Mouse (Mus musculus): ENCODE results near the gene Tmem178.

Gene Tmem178

DNA sequence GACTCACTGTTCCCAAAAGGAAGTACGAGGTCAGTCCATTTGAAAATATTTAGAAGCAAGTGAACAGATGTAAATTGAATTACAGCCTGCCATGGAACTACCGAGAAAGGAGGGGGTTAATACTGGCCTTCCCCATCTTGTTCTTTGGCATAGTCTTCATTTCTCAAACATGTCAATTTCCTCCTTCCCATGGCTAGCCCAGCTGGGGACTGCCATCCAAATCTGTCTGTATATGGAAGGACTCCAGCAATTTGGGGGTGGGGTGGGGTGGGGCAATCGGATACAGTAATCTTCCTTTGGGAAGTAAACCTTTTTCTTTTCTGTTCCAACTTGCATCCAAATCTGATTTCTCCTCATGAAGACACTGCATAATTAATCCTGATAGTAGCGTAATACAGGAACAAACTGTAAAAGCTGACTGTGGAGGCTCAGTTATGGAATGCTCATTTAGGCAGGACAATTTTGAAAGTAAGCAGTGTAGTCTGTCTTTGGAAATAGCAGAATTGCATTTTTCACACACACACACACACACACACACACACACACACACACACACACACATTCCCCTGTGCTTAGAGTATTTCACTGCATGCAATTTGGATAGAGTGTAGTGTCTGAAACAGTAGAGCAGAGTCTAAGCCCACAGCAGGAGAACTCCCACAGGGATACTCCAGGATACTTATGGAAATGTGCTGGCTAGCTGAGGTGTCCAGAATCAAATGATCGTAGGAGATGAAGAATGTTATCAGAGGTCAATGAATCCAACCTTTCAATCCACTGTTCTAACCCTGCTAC is 1.9 kb downstream of the Tmem178 start:
- no peak for DNase-seq

DNA sequence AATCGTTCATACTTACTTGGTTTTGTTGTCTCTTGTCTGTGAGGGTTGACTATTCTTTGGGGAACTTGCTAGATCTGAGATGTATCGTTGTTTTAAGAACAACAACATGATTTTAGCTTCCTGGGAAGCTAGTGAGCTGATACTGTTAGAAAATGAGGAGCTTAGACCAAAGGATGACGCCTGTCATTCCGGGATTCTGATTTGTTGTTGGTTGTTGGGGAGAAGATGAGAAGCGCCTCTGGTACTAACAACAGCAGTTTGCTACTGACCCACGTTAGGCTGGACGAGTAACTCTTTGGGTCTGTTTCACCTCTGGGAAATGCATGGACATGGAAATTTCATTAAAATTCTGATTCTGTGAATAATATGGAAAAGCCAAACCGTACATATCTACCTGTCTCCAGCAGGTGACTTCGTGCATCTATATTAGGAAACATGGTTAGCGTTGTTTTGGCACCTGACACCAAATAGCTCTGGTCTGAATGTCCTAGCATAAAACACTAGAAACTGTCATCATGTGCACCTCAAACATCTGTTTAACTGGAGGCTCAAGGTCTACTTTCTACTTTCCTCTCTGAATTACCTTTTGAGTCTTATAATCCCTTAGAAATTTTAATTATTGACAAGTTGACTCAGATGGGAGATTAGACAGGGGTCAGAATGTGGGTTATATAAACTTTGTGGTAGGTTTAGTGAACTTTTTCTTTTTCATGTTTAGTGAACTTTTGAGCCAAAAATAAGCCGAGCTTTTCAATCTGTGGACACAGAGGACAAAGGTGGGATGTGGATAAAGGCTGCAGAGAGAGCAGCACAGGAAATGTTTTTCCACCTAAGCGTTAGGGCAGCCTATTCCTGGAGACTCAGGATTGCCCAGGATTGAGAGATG is 2.9 kb downstream of the Tmem178 start:
- DNase-seq: no peak

GRCm38 (mm10) chr17:80949382-80949781 is 5.0 kb downstream of the Tmem178 start:
- no peak for DNase-seq

- DNase-seq: no peak
These were observed 5.5 kb downstream of the Tmem178 start for GRCm38 (mm10) chr17:80949895-80950294.

- no peak for DNase-seq
These were observed 7.9 kb downstream of the Tmem178 start for GRCm38 (mm10) chr17:80952305-80952704.

- no peak for DNase-seq
These were observed 11.0 kb downstream of the Tmem178 start for GRCm38 (mm10) chr17:80955415-80955814.

- no peak for DNase-seq
These were observed 11.8 kb downstream of the Tmem178 start for GRCm38 (mm10) chr17:80955998-80956811.

DNA sequence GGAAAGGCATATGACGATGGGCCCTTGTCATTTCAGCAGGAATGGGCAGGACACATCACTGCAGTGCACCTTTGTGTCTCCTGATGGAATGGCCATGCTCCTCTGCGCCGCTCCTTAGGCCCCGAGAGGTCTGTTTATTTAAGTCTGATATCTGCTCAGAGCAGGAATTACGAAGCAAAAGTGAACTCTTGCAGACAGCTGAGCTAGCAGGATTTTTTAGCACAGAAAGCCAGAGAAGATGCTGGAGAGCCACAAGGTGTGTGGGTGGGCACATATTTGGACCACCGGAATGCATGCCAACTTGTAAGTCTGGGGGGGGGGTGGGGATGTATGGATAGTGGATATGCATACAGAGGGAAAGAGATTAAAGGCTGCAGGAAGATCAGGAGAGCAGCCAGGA is 13.9 kb downstream of the Tmem178 start:
- DNase-seq: no peak

DNA sequence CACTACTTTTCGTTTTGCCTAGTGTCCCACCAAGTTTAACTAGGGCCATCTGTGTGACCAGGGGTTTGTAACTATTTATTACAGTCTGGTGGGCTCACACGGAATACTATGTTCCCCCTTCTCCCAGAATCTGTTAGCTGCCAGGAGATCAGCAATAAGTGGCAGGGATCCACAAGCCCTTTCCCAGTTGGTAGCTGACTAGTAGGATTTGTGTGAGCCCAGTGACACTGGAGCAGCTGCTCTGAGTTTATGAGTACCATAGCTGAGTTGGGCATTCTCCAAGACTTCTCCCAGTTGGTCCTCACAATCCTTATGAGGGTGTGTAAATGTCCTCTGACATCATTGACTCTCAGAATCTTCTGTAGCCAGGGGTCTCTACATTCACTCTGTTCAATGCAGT is 15.4 kb downstream of the Tmem178 start:
- no peak for DNase-seq

- DNase-seq: no peak
These were observed 23.0 kb downstream of the Tmem178 start for GRCm38 (mm10) chr17:80967475-80967874.

GRCm38 (mm10) chr17:80969643-80970619 is 25.5 kb downstream of the Tmem178 start:
- DNase-seq: no peak

GRCm38 (mm10) chr17:80970716-80971115 is 26.3 kb downstream of the Tmem178 start:
- DNase-seq: no peak

DNA sequence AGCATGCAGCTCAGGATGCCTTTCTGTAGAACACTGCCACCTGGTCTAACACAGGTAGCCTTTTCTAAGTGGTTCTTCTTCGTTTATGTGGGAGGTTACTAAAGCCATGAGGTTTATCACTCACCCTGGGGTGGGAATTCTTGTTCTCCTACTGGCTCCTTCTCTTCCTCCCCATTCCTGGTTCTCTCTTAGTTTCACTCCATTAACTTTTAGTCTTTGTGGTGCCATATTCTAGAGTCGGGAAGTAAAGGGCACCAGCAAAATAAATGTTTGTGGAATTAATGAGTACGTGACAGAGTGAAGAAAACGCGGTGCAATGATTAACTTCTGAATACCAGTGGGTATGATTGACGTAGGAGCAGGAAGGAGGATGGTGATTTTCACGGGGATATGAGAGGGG is 28.5 kb downstream of the Tmem178 start:
- no peak for DNase-seq

DNA sequence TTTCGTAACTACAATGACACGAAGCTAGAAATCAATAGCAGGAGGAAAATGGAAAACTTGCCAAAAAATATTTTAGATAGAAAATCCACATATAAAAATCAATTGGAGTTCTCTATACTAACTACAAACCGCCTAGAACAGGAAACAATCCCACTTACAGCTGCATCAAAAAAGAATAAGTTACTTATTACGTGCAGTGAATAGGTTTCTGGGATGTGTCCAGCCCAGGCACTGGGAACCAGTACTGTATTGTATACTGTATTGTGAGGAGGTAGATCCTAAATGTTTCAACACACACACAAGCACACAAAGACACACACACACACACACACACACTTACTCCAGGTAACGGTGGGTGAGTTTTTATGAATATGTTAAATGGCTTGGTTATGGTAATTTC is 32.8 kb downstream of the Tmem178 start:
- no peak for DNase-seq

- DNase-seq: no peak
These were observed 35.7 kb downstream of the Tmem178 start for GRCm38 (mm10) chr17:80980096-80980495.

DNA sequence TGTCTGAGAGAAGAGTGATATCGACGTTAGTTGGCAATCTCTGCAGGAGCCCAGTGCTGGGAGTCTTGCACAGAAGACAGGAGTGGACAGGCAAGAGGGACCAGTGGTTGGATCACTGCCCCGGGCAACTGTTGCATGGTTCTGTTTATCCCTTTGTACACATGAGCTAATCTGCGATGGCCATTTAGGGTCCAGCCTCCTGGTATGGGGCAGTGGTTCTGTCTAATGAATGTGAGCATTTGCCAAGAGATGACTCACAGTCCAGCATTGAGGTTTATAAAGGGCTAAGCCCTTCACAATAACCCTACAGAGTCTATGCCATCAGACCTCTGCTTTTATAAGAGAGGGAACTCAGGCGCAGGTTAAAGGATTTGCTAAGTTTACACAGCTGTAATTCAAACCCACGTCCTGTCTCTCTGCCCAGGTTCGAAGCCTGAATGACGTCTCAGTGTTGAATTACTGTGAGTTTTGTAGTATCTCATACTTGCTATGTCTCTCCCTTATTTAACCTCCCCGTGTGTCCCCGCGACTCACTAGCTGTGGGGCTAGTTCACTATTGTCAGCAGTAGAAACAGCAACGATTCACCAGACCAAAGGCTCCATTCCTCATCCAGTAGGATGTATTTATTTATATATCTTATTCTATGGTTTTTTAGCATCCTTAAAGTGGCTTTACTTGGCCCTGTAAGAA is 37.4 kb downstream of the Tmem178 start:
- DNase-seq: no peak

DNA sequence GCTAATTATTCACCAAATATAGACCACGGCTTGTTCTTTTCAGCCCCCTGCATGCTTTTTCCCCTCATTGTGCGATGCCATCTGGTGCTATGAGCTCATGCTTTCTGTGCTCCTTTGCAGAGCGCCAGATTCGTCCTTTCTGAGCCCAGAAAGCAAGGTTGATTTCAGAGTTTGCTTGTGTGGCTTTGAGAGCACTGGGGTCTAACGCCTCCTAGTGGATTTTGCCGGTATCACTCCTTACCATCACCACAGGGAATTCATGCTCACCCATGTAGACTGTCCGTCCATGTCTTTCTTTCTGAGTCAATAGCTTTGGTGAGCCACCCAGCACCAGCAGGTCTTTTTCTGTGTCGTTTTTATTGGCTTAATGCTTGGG is 38.0 kb downstream of the Tmem178 start:
- no peak for DNase-seq

DNA sequence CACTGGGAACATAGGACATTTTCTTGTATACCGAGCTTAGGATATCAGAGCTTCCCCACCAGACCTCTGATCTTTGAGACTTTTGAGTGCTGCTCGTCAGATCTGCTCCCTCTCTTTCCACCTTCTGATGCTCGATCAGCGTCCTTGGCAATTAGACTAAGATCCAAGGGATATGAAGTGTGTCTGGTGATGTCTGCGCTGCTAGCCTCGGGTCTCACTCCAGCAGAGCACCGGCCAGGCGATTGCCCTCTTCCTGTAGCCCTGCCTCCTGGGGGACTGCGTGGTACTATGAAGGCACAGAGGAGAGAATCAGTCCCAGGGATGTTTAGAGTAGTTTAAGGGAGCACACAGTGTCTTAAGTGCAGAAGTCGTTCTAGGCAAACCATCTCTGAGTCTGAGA is 38.5 kb downstream of the Tmem178 start:
- DNase-seq: no peak

DNA sequence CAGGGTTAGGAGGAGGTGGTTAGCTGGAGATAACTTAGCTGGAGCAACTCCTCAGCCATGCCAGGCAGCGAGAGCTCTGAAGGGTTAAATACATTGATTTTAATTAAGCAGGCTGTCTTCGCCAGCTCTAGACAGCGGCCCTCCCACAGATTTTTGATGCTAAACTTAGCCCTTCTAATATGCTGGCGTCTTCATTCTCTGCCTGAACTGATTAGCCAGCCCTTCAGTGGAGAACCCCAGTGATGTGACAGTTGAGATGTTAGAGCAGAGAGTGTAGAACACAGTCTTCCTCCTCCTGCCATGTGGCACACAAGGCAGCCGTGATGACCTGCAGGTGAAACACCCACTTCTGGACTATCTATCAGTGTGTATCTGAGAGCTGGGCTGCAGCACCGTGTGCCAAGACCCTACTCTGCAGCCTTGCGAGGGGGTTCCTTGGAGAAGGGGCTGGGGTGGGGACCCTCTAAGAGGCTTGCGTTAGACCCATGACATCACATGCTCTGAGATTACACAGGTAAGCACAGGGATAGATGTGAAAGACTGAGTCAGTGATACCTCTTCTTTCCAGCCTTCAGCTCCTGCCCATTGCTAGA is 47.2 kb downstream of the Tmem178 start:
- DNase-seq: no peak

DNA sequence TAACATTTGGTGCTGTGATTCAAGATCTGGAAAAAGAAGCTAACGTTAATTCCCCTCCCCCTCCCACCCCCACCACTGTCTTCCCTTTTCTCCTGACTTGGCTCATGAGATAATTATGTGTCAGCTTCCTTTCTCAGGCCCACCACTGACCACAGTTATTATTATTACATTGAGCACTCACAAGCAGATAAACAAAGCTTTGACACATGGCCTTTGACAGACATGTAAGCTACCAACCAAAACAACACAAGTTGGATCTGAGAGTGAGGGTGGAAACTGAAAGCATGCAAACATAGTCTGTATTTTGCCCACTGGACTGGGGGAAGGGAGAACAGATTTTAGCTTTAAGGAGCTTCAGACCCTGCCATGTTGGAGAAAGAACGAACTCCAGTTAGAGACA is 52.8 kb downstream of the Tmem178 start:
- no peak for DNase-seq

GRCm38 (mm10) chr17:80998958-80999357 is 54.5 kb downstream of the Tmem178 start:
- DNase-seq: no peak

All from thymus, adult 18-20 months (tissue).